Mouse (Mus musculus): ENCODE results near the gene Atxn1. TPM values are rescaled to one million over a fixed set of nuclear protein-coding genes. Genes with fewer than 3 reads are reported as not detected.
A peak's percentile ranks its signal among the peaks of the same experiment; 100 is the strongest.

Gene Atxn1
- polyA plus RNA-seq, 1 experiment = 23.0 TPM

- Histone ChIP-seq H3K4me3 (ENCODE audit: insufficient read depth, low read length) (no peak overlapping the region), H3K4me1 (ENCODE audit: control insufficient read depth, insufficient read depth, low read length) (peaks cover 36% of the 10 kb centered on the region), H3K27ac (ENCODE audit: insufficient read depth, low read depth, low read length) (no peak overlapping the region)
- no peak for TF ChIP-seq CTCF (IDR thresholded peaks at IDR 0.05; ENCODE audit: low read depth, low read length)
- TF ChIP-seq POLR2A (IDR thresholded peaks at IDR 0.05; ENCODE audit: borderline replicate concordance, low read depth, low read length) = no peak
These were observed 212.3 kb downstream of the Atxn1 start for GRCm38 (mm10) chr13:45752498-45752897.

GRCm38 (mm10) chr13:45751231-45751630 lies 213.6 kb downstream of the Atxn1 start:
- Histone ChIP-seq H3K4me1 (ENCODE audit: control insufficient read depth, insufficient read depth, low read length) (peaks cover 32% of the 10 kb centered on the region), H3K4me3 (ENCODE audit: insufficient read depth, low read length) (no peak overlapping the region), H3K27ac (ENCODE audit: insufficient read depth, low read depth, low read length) (no peak overlapping the region)
- TF ChIP-seq POLR2A (IDR thresholded peaks at IDR 0.05; ENCODE audit: borderline replicate concordance, low read depth, low read length) = no peak
- TF ChIP-seq CTCF (IDR thresholded peaks at IDR 0.05; ENCODE audit: low read depth, low read length) = no peak

- no peak overlapping the region for H3K4me3 ChIP-seq (ENCODE audit: insufficient read depth, low read length)
- H3K4me1 ChIP-seq (ENCODE audit: control insufficient read depth, insufficient read depth, low read length) = peaks cover 32% of the 10 kb centered on the region
- TF ChIP-seq CTCF (IDR thresholded peaks at IDR 0.05; ENCODE audit: low read depth, low read length) (no peak), POLR2A (IDR thresholded peaks at IDR 0.05; ENCODE audit: borderline replicate concordance, low read depth, low read length) (no peak)
- H3K27ac ChIP-seq (ENCODE audit: insufficient read depth, low read depth, low read length) = no peak overlapping the region
These were observed 214.2 kb downstream of the Atxn1 start for GRCm38 (mm10) chr13:45750627-45751026.

DNA sequence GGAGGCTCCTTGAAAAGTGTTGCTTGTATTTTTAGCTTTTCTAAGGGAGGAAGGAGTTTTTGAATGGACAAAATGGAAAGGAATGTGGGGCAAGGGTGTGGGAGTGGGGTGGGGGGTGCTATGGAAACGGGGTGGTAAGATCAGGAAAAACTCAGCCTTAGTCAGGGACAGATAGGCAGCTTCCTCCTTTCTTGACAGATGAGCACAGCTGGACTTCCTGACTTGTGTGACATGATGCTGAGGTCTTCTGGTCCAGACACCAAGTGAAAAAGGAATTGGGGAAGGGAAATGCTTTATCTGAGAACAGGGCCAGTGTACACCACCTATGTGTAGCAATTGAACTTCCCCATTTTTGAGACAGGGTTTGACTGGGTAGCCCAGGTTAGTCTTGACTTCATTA lies 214.9 kb downstream of the Atxn1 start:
- 0 out of 2 replicates have a peak overlapping the region, but pooled peaks have one; percentile 8 for H3K27ac ChIP-seq (ENCODE audit: insufficient read depth, low read depth, low read length)
- no peak overlapping the region for H3K4me3 ChIP-seq (ENCODE audit: insufficient read depth, low read length)
- TF ChIP-seq CTCF (IDR thresholded peaks at IDR 0.05; ENCODE audit: low read depth, low read length) (no peak), POLR2A (IDR thresholded peaks at IDR 0.05; ENCODE audit: borderline replicate concordance, low read depth, low read length) (no peak)
- H3K4me1 ChIP-seq (ENCODE audit: control insufficient read depth, insufficient read depth, low read length) = peaks cover 32% of the 10 kb centered on the region

- H3K4me3 ChIP-seq (ENCODE audit: insufficient read depth, low read length) = no peak overlapping the region
- peaks cover 32% of the 10 kb centered on the region for H3K4me1 ChIP-seq (ENCODE audit: control insufficient read depth, insufficient read depth, low read length)
- TF ChIP-seq CTCF (IDR thresholded peaks at IDR 0.05; ENCODE audit: low read depth, low read length) (no peak), POLR2A (IDR thresholded peaks at IDR 0.05; ENCODE audit: borderline replicate concordance, low read depth, low read length) (no peak)
- H3K27ac ChIP-seq (ENCODE audit: insufficient read depth, low read depth, low read length) = no peak overlapping the region
These were observed 215.6 kb downstream of the Atxn1 start for GRCm38 (mm10) chr13:45749222-45749621.

DNA sequence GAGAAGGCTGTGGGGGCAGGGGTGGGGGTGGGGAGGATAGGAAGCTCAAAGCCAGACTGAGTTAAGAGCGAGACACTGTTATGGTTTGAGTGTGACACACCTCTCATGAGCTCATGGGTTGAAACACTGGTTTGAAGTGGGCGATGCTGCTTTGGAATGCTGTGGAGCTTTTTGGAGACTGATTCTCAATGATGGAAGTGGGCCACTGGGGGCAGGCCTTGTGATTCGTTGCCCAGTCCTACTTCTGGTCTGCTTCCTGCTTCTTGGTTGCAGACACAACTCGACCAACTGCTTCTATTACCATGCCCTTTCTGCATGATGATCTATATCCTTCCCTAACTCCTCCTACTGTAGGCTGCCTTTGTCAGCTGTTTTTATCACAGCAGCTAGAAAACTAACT lies 216.1 kb downstream of the Atxn1 start:
- Histone ChIP-seq H3K4me1 (ENCODE audit: control insufficient read depth, insufficient read depth, low read length) (peaks cover 32% of the 10 kb centered on the region), H3K27ac (ENCODE audit: insufficient read depth, low read depth, low read length) (no peak overlapping the region), H3K4me3 (ENCODE audit: insufficient read depth, low read length) (no peak overlapping the region)
- no peak for TF ChIP-seq POLR2A (IDR thresholded peaks at IDR 0.05; ENCODE audit: borderline replicate concordance, low read depth, low read length)
- TF ChIP-seq CTCF (IDR thresholded peaks at IDR 0.05; ENCODE audit: low read depth, low read length) = no peak

- no peak overlapping the region for H3K27ac ChIP-seq (ENCODE audit: insufficient read depth, low read depth, low read length)
- no peak overlapping the region for H3K4me3 ChIP-seq (ENCODE audit: insufficient read depth, low read length)
- peaks cover 23% of the 10 kb centered on the region for H3K4me1 ChIP-seq (ENCODE audit: control insufficient read depth, insufficient read depth, low read length)
- no peak for TF ChIP-seq CTCF (IDR thresholded peaks at IDR 0.05; ENCODE audit: low read depth, low read length)
- no peak for TF ChIP-seq POLR2A (IDR thresholded peaks at IDR 0.05; ENCODE audit: borderline replicate concordance, low read depth, low read length)
These were observed 218.7 kb downstream of the Atxn1 start for GRCm38 (mm10) chr13:45745851-45746773.

GRCm38 (mm10) chr13:45744803-45745432 lies 219.9 kb downstream of the Atxn1 start:
- peaks cover 16% of the 10 kb centered on the region for H3K4me1 ChIP-seq (ENCODE audit: control insufficient read depth, insufficient read depth, low read length)
- TF ChIP-seq CTCF (IDR thresholded peaks at IDR 0.05; ENCODE audit: low read depth, low read length) = no peak
- TF ChIP-seq POLR2A (IDR thresholded peaks at IDR 0.05; ENCODE audit: borderline replicate concordance, low read depth, low read length) = no peak
- H3K4me3 ChIP-seq (ENCODE audit: insufficient read depth, low read length) = no peak overlapping the region
- no peak overlapping the region for H3K27ac ChIP-seq (ENCODE audit: insufficient read depth, low read depth, low read length)

DNA sequence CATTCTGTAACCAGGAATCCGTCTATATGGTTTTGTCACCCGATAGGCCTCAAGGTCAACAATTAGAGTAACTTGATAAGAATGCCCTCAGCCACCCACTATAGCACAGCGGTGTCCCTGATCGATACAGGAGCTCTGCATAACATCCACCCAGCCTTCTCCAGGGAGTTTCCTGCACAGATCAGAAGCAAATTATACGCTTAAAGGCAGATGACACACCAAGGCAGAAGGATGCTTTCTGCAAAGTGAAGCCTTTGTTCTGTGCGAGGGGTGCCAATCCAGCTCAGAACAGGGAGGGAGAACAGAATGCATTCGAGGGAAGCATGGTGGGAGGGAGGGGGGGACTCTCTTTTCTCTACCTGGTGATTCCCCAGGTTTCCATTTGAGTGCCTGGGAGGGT lies 221.0 kb downstream of the Atxn1 start:
- Histone ChIP-seq H3K4me1 (ENCODE audit: control insufficient read depth, insufficient read depth, low read length) (peaks cover 6% of the 10 kb centered on the region), H3K27ac (ENCODE audit: insufficient read depth, low read depth, low read length) (no peak overlapping the region), H3K4me3 (ENCODE audit: insufficient read depth, low read length) (no peak overlapping the region)
- TF ChIP-seq CTCF (IDR thresholded peaks at IDR 0.05; ENCODE audit: low read depth, low read length) (no peak), POLR2A (IDR thresholded peaks at IDR 0.05; ENCODE audit: borderline replicate concordance, low read depth, low read length) (no peak)

DNA sequence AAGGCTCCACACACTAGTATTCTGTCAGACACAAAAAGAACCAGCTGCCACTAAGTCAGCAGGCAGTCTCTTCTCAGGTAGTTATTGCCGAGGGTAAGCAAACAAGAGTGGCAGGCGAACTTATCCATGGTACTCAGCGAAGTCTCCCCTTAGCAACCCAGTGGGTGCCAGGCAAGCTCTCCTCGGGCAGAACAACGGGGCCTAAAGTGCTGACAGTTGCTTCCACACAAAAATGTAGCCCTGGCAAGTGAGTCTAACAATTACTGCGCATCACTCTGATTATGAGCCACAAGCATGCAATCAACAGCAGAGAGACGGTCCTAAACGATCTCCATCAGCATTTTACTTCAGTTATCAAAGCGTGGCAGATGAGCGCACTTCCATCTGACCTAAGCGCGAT lies 224.4 kb downstream of the Atxn1 start:
- no peak overlapping the region for H3K27ac ChIP-seq (ENCODE audit: insufficient read depth, low read depth, low read length)
- peaks cover 6% of the 10 kb centered on the region for H3K4me1 ChIP-seq (ENCODE audit: control insufficient read depth, insufficient read depth, low read length)
- no peak overlapping the region for H3K4me3 ChIP-seq (ENCODE audit: insufficient read depth, low read length)
- no peak for TF ChIP-seq POLR2A (IDR thresholded peaks at IDR 0.05; ENCODE audit: borderline replicate concordance, low read depth, low read length)
- no peak for TF ChIP-seq CTCF (IDR thresholded peaks at IDR 0.05; ENCODE audit: low read depth, low read length)
